Mouse (Mus musculus) neural tube, embryonic 15.5 days (tissue): ENCODE results near the gene Them4. TPM values are rescaled to one million over a fixed set of nuclear protein-coding genes. Genes with fewer than 3 reads are reported as not detected.

Experiments used
- ATAC-seq: fragments of 200-750 bp; cut with Nextera tagmentation; 2 replicates; pipeline ENCODE4 v1.8.0; 2017; ENCODE audit warnings: mild to moderate bottlenecking, moderate TSS enrichment, moderate library complexity; ENCODE audit not compliant: low FRiP score
- H3K27ac ChIP-seq: fragments of 300-500 bp; sonication (generic); replicated peaks from 2 replicates; pipeline ENCODE4 v1.5.1; 2015; ENCODE audit warnings: mild to moderate bottlenecking, inconsistent platforms
- H3K27me3 ChIP-seq: fragments of 300-500 bp; sonication (generic); replicated peaks from 2 replicates; pipeline ENCODE4 v1.6.1; 2015; ENCODE audit warnings: inconsistent platforms
- H3K36me3 ChIP-seq: fragments of 300-500 bp; sonication (generic); 2 replicates; pipeline ENCODE4 v1.6.1; 2015; ENCODE audit warnings: inconsistent platforms
- H3K4me1 ChIP-seq: fragments of 300-500 bp; sonication (generic); 2 replicates; pipeline ENCODE4 v1.6.1; 2015; ENCODE audit warnings: inconsistent platforms
- H3K4me2 ChIP-seq: fragments of 300-500 bp; sonication (generic); 2 replicates; pipeline ENCODE4 v1.6.1; 2015; ENCODE audit warnings: inconsistent platforms, mild to moderate bottlenecking, moderate library complexity
- H3K4me3 ChIP-seq: fragments of 300-500 bp; sonication (generic); replicated peaks from 2 replicates; pipeline ENCODE4 v1.5.1; 2015; ENCODE audit warnings: mild to moderate bottlenecking, inconsistent platforms
- H3K9ac ChIP-seq: fragments of 300-500 bp; sonication (generic); replicated peaks from 2 replicates; pipeline ENCODE4 v1.6.1; 2015; ENCODE audit warnings: mild to moderate bottlenecking, inconsistent platforms
- H3K9me3 ChIP-seq: fragments of 300-500 bp; sonication (generic); replicated peaks from 2 replicates; pipeline ENCODE4 v1.6.1; 2016; ENCODE audit warnings: inconsistent platforms
- WGBS: fragments of 180-500 bp; shearing (Covaris S2); methylation state at CpG from one replicate; pipeline ENCODE4 v1.1.7; 2015; ENCODE audit warnings: mixed read lengths; 5-methylcytosine and 5-hydroxymethylcytosine counted together
- polyA plus RNA-seq: library from polyadenylated mRNA; unstranded; fragments of >200 nt; fragmentation: Nextera tagmentation; extraction: Ambion mirVana; gene quantifications from 2 replicates; pipeline ENCODE4 v1.2.1, GENCODE M21; 2015

The Them4 gene
- polyA plus RNA-seq, 1 experiment from 2014 or later, result 63.1 TPM

DNA sequence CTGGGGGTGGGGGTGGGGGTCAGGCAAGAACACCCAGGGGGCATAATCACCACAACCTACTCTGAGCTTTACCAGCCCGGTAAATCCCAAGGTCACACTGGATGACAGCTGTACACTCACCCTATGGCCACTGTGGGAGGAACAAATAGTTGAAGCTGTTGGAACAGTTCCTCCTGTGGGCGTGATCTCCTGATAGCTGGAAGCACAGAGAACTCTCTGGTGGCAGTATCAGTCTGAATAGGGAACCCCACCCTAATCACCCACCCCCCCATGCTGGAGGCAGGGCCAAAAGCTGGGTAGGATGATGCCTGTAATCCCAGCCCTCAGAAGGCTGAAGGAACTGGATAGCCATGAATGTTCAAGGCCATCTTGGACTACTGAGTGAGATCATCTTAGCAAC, 59.8 kb downstream of the Them4 start:
- peaks cover 21% of the 10 kb centered on the region for H3K27me3 ChIP-seq
- H3K4me3 ChIP-seq, result no peak overlapping the region
- H3K4me2 ChIP-seq, result no peak overlapping the region
- H3K27ac ChIP-seq, result no peak overlapping the region
- ATAC-seq, result no peak
- H3K36me3 ChIP-seq, result no peaks in the 10 kb centered on the region
- no peaks in the 10 kb centered on the region for H3K9me3 ChIP-seq
- H3K4me1 ChIP-seq, result peaks cover 29% of the 10 kb centered on the region
- 72% methylated on average over 2 of the region's 2 CpGs for WGBS
- H3K9ac ChIP-seq, result no peak overlapping the region

DNA sequence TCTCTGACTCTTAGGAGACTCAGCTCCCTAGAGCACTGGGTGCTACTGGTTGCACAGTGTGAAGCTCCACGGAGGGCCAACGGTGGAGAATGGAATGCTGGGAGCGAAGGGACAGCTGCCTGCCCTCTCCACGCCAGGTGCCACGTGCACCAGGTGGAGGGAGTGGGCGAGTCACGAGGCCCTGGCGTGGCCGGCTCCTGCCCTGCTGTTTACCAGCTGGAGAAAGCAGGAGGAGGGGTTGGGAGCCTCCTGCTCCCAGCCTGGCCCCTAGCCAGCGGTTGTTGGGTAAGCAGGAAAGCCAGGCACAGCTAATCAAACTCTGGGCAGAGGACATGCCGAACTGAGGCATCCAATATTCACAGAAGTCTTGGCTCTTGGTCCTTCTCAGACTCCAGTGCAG, 61.7 kb downstream of the Them4 start:
- H3K27ac ChIP-seq, result no peak overlapping the region
- H3K9ac ChIP-seq, result no peak overlapping the region
- H3K9me3 ChIP-seq, result no peaks in the 10 kb centered on the region
- H3K27me3 ChIP-seq, result 0 out of 2 replicates have a peak, but pooled peaks cover 6% of the 10 kb centered on the region
- H3K4me1 ChIP-seq, result peaks cover 29% of the 10 kb centered on the region
- H3K4me2 ChIP-seq, result peak overlapping the region; percentile 42
- 8% methylated on average over 11 of the region's 11 CpGs for WGBS
- ATAC-seq, result no peak
- H3K36me3 ChIP-seq, result no peaks in the 10 kb centered on the region
- 0 out of 2 replicates have a peak overlapping the region, but pooled peaks have one; percentile 1 for H3K4me3 ChIP-seq

DNA sequence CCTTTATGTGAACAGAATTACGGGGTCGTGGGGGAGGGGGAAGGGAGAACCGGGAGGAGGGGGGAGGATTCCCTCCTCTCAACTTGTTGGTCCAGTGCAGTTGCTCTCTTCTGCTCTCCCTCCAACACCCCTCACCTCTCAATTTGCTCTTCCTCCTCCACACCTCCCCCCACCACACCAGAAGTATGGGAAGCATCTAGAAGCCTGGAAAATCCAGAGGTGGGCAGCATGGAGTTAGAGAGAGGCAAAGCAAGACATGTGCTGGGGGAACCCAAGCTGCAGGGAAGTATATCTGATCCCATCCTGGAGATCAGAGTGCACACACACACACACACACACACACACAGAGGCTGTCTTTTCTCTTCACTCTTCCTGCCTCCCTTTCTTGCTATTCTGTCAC, 62.1 kb downstream of the Them4 start:
- Histone ChIP-seq H3K4me2 (peak overlapping the region; percentile 42), H3K27me3 (0 out of 2 replicates have a peak, but pooled peaks cover 6% of the 10 kb centered on the region), H3K4me1 (peaks cover 29% of the 10 kb centered on the region), H3K36me3 (no peaks in the 10 kb centered on the region), H3K9ac (no peak overlapping the region), H3K4me3 (no peak overlapping the region), H3K9me3 (no peaks in the 10 kb centered on the region), H3K27ac (no peak overlapping the region)
- ATAC-seq, result no peak
- WGBS, result 13% methylated on average over 3 of the region's 3 CpGs

DNA sequence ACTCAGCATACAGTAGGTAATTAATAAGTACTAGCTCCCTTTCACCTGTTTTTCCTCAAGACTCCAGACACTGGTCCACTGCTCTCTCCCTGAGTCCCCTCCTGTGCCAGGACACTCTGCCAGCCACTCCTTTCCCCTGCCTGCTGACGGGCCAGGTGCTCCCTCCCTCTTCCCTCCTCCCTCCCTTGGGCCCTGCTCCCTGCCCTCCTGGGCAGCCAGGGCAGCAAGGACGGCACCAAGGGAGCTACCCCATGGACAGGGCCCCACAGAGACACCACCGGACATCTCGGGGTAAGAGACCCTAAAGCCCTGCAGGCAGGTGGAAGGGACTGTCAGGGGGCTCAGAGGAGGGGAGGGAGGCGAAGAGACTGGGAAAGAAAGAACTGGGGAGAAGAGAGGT, 62.8 kb downstream of the Them4 start, which contains the start of gene Rorc:
Gene Rorc (plus strand): TSS at position 154 of the 400 bp plus-strand sequence.
- ATAC-seq, result no peak
- WGBS, result 12% methylated on average over 5 of the region's 5 CpGs
- H3K4me2 ChIP-seq, result peak within 1 kb of the TSS; percentile 42
- H3K4me3 ChIP-seq, result 0 out of 2 replicates have a peak within 1 kb of the TSS, but pooled peaks have one; percentile 1
- H3K36me3 ChIP-seq, result no peaks in the 10 kb centered on the region
- no peak within 1 kb of the TSS for H3K27ac ChIP-seq
- H3K9me3 ChIP-seq, result no peaks in the 10 kb centered on the region
- no peak within 1 kb of the TSS for H3K9ac ChIP-seq
- H3K27me3 ChIP-seq, result 0 out of 2 replicates have a peak, but pooled peaks cover 6% of the 10 kb centered on the region
- peaks cover 29% of the 10 kb centered on the region for H3K4me1 ChIP-seq

DNA sequence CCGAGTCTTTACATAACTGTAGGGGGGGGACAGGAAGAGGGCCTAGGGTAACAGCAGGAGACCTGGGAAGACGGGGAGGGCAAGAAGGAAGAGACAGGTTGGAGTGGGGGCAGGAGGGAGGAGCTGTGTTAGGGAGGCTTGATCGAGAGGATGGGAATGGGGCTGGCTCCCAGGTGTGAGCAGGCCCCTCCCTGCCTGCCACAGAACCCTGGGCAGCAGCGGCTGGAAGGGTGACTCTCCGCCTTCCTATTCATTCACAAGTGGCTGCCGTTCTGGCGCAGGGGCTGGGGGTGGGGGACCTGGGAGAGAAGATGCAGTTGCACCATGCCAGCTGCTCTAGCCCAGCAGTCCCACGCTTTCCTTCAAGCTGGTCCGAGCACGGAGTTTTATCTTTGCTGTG, 63.2 kb downstream of the Them4 start:
- Histone ChIP-seq H3K4me2 (peak overlapping the region; percentile 40), H3K27ac (no peak overlapping the region), H3K4me1 (peaks cover 29% of the 10 kb centered on the region), H3K36me3 (no peaks in the 10 kb centered on the region), H3K9ac (no peak overlapping the region), H3K4me3 (no peak overlapping the region), H3K9me3 (no peaks in the 10 kb centered on the region), H3K27me3 (0 out of 2 replicates have a peak, but pooled peaks cover 6% of the 10 kb centered on the region)
- peak; percentile 32; the same call in 1 of the 2 replicates for ATAC-seq
- 6% methylated on average over 10 of the region's 10 CpGs for WGBS

DNA sequence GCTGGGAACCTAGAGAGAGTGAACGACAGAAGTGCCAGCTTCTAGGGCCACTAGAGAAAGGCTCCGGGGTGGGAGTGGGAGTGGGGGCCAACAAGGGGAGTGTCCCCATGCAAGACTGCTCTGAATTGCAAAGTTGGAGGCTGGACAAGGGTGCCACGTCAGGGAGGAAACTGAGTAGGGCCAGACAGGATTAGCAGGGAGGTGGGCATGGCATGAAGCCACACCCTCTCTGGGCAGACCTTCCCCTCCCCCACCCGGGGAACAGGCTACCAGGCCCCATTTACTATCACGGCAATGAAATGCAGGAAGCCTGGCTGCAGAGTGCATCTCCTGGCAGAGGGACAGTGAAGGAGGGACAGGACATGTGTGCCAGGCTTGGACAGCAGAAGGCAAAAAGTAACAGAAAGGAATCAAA, 63.7 kb downstream of the Them4 start:
- H3K27ac ChIP-seq, result no peak overlapping the region
- H3K4me1 ChIP-seq, result peaks cover 29% of the 10 kb centered on the region
- no peak overlapping the region for H3K4me3 ChIP-seq
- peak overlapping the region; percentile 40 for H3K4me2 ChIP-seq
- 0% methylated on average over 5 of the region's 5 CpGs for WGBS
- no peaks in the 10 kb centered on the region for H3K36me3 ChIP-seq
- H3K27me3 ChIP-seq, result 0 out of 2 replicates have a peak, but pooled peaks cover 6% of the 10 kb centered on the region
- peak; percentile 32; the same call in 1 of the 2 replicates for ATAC-seq
- no peaks in the 10 kb centered on the region for H3K9me3 ChIP-seq
- H3K9ac ChIP-seq, result no peak overlapping the region

DNA sequence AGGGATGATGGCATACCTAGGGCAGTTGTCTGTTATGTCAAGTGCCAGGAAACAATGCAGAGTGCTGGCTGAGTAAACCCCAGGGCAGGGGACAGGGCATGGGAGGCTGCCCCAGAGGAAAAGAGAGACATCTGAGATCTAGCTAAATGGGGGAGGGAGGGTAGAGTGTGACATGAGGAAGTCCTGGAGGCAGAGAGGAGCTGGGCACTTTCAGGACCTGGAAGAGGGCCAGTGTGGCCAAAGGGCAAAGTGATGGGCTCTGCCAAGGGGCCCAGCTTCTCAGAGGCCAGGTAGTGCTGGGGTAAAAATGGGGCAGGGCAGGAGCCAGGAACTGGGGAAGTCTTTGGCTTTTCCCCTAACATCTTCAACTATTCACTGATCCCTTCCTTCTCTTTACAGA, 64.7 kb downstream of the Them4 start:
- Histone ChIP-seq H3K27me3 (0 out of 2 replicates have a peak, but pooled peaks cover 6% of the 10 kb centered on the region), H3K4me1 (peaks cover 29% of the 10 kb centered on the region), H3K9ac (no peak overlapping the region), H3K4me3 (no peak overlapping the region), H3K4me2 (no peak overlapping the region), H3K36me3 (no peaks in the 10 kb centered on the region), H3K27ac (no peak overlapping the region), H3K9me3 (no peaks in the 10 kb centered on the region)
- ATAC-seq, result no peak

DNA sequence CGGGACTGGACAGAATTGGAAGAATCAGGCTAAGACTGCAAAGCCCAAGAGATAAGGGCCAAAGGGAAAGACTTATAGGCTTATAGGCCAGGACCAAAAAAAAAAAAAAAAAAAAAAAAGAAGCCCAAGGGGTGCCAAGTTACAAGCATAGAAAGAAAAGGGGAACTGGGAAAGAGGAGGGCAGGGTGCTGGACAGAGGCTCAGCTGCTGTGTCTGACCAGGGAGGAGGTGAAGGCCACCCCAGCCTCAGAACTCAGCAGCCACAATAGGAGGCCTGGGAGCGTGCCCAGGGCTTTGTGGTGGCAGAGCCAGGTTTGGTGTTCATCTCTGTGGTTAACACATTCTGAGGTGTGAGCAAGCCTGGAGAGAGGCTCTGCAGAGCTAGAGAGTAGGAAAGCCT, 65.3 kb downstream of the Them4 start:
- Histone ChIP-seq H3K36me3 (no peaks in the 10 kb centered on the region), H3K27me3 (0 out of 2 replicates have a peak, but pooled peaks cover 6% of the 10 kb centered on the region), H3K4me1 (peaks cover 29% of the 10 kb centered on the region), H3K4me3 (no peak overlapping the region), H3K27ac (no peak overlapping the region), H3K9ac (no peak overlapping the region), H3K4me2 (no peak overlapping the region), H3K9me3 (no peaks in the 10 kb centered on the region)
- WGBS, result 85% methylated on average over 2 of the region's 2 CpGs
- no peak for ATAC-seq

DNA sequence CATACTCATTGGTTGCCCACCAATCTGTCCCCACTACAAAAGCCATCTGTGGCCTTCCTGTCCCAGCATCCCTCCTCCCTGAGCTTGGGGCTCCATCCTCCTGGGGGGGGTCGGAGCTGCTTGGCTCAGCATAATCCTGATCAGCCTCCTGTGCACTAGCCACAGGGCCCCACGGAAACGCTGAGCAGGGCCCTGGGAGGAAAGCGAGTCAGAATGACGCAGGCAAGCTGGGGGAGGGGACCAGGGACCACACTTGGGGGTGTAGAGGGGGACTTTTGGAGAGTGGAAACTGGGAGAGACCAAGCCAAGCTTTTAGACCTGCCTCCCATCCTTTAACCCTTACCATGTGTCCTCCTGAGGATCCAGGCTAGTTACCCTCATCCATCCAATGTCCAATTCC, 66.0 kb downstream of the Them4 start:
- WGBS, result 71% methylated on average over 5 of the region's 5 CpGs
- H3K27ac ChIP-seq, result no peak overlapping the region
- H3K4me3 ChIP-seq, result no peak overlapping the region
- H3K4me2 ChIP-seq, result no peak overlapping the region
- peaks cover 29% of the 10 kb centered on the region for H3K4me1 ChIP-seq
- H3K27me3 ChIP-seq, result 0 out of 2 replicates have a peak, but pooled peaks cover 6% of the 10 kb centered on the region
- H3K9me3 ChIP-seq, result no peaks in the 10 kb centered on the region
- no peaks in the 10 kb centered on the region for H3K36me3 ChIP-seq
- no peak overlapping the region for H3K9ac ChIP-seq
- no peak for ATAC-seq

DNA sequence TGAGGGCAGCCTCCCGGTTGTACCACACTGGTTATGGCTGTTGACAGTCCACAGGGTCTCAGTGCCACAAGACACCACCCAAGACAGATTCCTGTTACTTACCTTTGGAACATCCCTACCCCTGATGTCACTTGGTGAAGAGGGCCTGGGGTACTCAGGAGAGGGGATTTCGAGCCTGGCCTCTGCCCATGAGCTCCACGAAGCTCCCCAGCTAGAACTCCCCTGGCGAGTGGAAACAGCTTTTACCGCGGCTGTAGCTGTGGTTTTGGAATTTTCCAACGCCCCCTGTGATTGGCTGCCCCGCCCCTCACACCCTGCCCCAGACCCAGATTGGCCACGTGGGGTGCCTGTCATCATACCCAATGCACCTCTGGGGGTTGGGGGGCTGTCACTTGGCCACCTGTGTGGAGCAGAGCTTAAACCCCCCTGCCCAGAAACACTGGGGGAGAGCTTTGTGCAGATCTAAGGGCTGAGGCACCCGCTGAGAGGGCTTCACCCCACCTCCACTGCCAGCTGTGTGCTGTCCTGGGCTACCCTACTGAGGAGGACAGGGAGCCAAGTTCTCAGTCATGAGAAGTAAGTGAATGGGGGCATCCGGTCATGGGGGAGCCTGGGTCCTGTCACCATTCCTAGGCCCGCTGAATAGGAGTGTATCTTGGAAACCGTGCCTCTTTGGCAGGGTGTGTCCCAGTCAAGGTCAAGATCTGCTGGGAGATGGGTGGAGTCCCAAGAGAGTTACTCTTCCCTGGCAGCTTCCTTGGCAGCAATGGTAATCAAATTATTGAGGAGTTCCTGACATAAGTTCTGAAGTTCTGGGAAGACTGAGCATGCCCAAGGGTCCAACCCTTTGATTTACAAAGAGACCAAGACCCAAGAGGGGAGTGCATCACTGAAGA, 67.4 kb downstream of the Them4 start:
- Histone ChIP-seq H3K4me3 (no peak overlapping the region), H3K9me3 (no peaks in the 10 kb centered on the region), H3K4me2 (no peak overlapping the region), H3K27ac (no peak overlapping the region), H3K9ac (no peak overlapping the region), H3K27me3 (0 out of 2 replicates have a peak, but pooled peaks cover 6% of the 10 kb centered on the region), H3K36me3 (no peaks in the 10 kb centered on the region), H3K4me1 (peaks cover 20% of the 10 kb centered on the region)
- ATAC-seq, result no peak
- WGBS, result 22% methylated on average over 13 of the region's 13 CpGs

DNA sequence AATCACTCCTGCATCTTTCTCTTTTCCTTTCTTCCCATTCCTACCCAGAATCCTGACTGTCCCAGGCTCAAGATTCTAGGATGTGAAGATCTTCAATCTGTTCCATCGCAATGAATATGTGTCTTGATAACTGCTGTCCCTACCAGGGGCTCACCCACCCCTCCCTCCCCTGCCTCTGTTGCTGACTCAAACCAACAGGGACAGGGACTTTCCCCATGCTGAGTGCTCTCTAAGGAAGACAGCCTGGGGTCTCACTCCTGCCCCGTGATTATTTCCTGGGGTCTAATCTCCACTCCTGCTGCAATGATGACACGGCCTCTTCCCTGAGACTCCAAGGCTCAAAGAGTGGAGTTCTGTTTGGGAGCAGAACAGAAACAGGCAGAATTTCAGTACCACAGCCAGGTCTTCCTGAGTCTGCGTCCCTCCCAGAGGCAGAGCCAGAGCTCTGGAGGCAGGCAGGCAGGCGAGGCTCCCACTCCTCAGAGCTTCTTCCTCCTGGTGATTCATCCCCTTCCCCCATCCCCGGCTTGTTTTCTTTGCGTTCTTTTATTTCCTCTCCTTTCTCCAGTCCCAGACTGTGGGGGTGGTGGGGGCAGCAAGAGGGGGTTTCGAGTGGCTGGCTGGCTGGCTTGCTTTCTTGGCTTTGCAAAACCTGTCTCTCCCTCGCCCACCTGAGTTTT, 70.1 kb downstream of the Them4 start:
- no peaks in the 10 kb centered on the region for H3K27me3 ChIP-seq
- no peak overlapping the region for H3K4me3 ChIP-seq
- no peaks in the 10 kb centered on the region for H3K4me1 ChIP-seq
- 34% methylated on average over 9 of the region's 9 CpGs for WGBS
- no peaks in the 10 kb centered on the region for H3K9me3 ChIP-seq
- H3K27ac ChIP-seq, result no peak overlapping the region
- H3K4me2 ChIP-seq, result no peak overlapping the region
- ATAC-seq, result no peak
- H3K9ac ChIP-seq, result no peak overlapping the region
- H3K36me3 ChIP-seq, result no peaks in the 10 kb centered on the region
